Mouse (Mus musculus): ENCODE results near the gene Fras1.

DNA sequence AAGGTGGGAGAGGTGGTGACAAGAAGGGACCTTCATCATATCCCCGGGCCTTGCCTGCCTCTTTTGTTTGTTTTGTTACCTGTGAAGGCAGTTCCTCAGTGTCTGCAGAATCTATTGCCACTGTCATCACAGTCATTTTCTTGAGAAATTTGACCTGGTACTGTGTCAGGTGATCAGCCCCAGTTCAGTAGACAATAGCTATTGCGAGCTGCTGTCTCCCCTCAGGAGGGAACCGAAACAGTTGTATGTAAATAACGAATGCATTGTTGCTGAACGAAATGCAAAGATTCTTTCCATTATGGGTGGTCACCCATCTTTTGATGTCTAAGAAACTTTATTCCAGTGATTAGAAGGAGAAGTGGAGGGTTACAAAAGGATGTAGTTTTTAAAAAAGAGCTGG is 137.2 kb downstream of the Fras1 start:
- TF ChIP-seq POLR2A (IDR thresholded peaks at IDR 0.05; ENCODE audit: insufficient read depth, low read depth, low read length) (no peak), CTCF (IDR thresholded peaks at IDR 0.05; ENCODE audit: insufficient read depth, low read depth, low read length) (no peak)

Measured in olfactory bulb, adult 2 months (tissue).